Mouse (Mus musculus): Measurements from ENCODE around the gene Vmn1r201.

Vmn1r201 gene

GRCm38 (mm10) chr13:22471623-22472022, at the start of gene Vmn1r201:
Gene Vmn1r201 (plus strand): TSS chr13:22471923.
- no peak for DNase-seq (ENCODE audit: low spot score)

DNA sequence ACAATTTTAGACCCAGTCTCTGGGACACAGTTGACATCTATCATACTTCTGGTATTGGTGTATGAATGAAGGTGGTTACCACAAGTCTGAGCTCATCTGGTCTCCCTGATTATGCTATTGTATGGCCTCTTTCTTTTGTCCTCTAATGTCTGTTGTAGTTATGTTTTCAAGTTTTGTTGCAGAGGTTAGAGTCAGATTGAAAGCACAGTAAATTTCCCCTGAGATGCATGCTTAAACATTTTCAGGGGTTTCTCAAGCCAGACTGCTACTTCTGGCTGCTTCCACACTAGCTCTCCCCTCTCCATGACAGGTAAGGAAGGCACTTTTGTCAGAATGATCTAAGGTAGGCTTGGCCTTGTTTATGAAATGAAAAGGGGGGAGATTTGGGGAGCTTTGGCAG, 16.6 kb upstream of the Vmn1r201 start:
- no peak for DNase-seq (ENCODE audit: low spot score)

DNA sequence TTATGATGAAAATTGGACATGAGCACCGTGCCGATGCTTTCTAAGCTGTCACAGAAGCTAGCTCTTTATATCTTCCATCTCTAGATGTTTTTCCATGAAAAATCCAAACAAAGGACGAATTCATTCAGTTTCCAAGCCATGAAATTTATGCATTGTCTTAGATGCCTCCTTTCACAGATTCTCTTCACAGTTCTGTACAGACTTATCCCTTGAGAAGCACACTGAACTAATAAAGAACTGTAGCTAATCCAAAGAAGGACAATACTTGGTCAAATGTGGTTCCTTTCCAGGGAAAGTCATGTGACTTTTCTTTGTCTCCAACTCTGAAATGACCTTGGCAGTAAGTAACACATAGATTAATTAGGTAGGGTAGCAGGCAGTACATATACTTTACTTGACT, 30.7 kb downstream of the Vmn1r201 start:
- no peak for DNase-seq (ENCODE audit: low spot score)

- DNase-seq (ENCODE audit: low spot score): no peak
Observed at GRCm38 (mm10) chr13:22505281-22505680, 33.6 kb downstream of the Vmn1r201 start, which contains the start of gene Vmn1r202. Gene Vmn1r202 (minus strand): TSS chr13:22505381.

GRCm38 (mm10) chr13:22517814-22518213, 46.1 kb downstream of the Vmn1r201 start, which contains the start of gene Vmn1r203:
Gene Vmn1r203 (plus strand): TSS chr13:22518114.
- DNase-seq (ENCODE audit: low spot score): no peak
